Mouse (Mus musculus): ENCODE data around the gene Clock.

DNA sequence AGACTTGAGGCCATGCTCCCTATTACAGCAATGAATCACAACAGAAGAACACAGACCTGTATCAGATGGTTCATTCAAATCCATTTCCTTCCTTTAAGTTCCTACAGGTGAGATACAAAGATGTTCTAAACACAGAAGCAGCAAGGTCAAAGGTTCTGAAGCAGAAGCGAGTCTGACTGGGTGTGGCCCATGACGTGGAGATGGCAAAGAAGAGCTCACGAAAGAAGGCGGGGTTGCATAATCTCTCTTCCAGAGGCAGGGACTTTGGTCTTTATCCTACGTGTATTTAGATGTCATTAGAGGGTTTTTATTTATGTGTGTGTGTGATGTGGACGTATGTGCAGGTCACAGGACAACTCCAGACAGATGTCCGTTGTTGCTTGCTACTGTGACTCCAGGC lies 126.9 kb downstream of the Clock start:
- no peak for TF ChIP-seq EP300 (IDR thresholded peaks at IDR 0.05; ENCODE audit: low read depth)
- no peak for TF ChIP-seq CTCF (IDR thresholded peaks at IDR 0.05; ENCODE audit: low read depth)

Measured in liver, embryonic 14.5 days (tissue).